Mouse (Mus musculus): ENCODE measurements around the gene Thy1. TPM values are rescaled to one million over a fixed set of nuclear protein-coding genes. Genes with fewer than 3 reads are reported as not detected.

Thy1 gene
- total RNA-seq, 2 experiments from 2014 or later = 14.8 to 20.2 TPM

- DNase-seq = peak; percentile 64
Observed at GRCm38 (mm10) chr9:44067241-44067959, 24.2 kb downstream of the Thy1 start.

- no peak for DNase-seq
Observed at GRCm38 (mm10) chr9:44067960-44068330, 24.8 kb downstream of the Thy1 start.

GRCm38 (mm10) chr9:44069252-44069651 lies 26.1 kb downstream of the Thy1 start:
- DNase-seq = peak; percentile 53

- DNase-seq = peak; percentile 60
Observed at GRCm38 (mm10) chr9:44070113-44070843, 27.1 kb downstream of the Thy1 start.

- DNase-seq = peak; percentile 62
Observed at GRCm38 (mm10) chr9:44070844-44071231, 27.7 kb downstream of the Thy1 start.

GRCm38 (mm10) chr9:44071914-44072598 lies 28.9 kb downstream of the Thy1 start:
- peak; percentile 66 for DNase-seq

GRCm38 (mm10) chr9:44072599-44072915 lies 29.4 kb downstream of the Thy1 start:
- DNase-seq = peak; percentile 86

GRCm38 (mm10) chr9:44073115-44073514 lies 29.9 kb downstream of the Thy1 start:
- peak; percentile 71 for DNase-seq

GRCm38 (mm10) chr9:44074395-44075275 lies 31.5 kb downstream of the Thy1 start:
- no peak for DNase-seq

- no peak for DNase-seq
Observed at GRCm38 (mm10) chr9:44075276-44075995, 32.3 kb downstream of the Thy1 start.

- no peak for DNase-seq
Observed at GRCm38 (mm10) chr9:44075996-44076763, 33.0 kb downstream of the Thy1 start.

GRCm38 (mm10) chr9:44076764-44077120 lies 33.6 kb downstream of the Thy1 start:
- peak; percentile 87 for DNase-seq

GRCm38 (mm10) chr9:44077266-44077910 lies 34.2 kb downstream of the Thy1 start:
- DNase-seq = no peak

GRCm38 (mm10) chr9:44078136-44078797 lies 35.1 kb downstream of the Thy1 start:
- DNase-seq = no peak

GRCm38 (mm10) chr9:44078955-44079756 lies 36.0 kb downstream of the Thy1 start:
- DNase-seq = peak; percentile 96

- no peak for DNase-seq
Observed at GRCm38 (mm10) chr9:44079997-44080780, 37.0 kb downstream of the Thy1 start.

GRCm38 (mm10) chr9:44080953-44081352 lies 37.8 kb downstream of the Thy1 start:
- no peak for DNase-seq

- no peak for DNase-seq
Observed at GRCm38 (mm10) chr9:44081581-44081980, 38.4 kb downstream of the Thy1 start.
